Mouse (Mus musculus): ENCODE measurements around the gene Racgap1.

- TF ChIP-seq CTCF (IDR thresholded peaks at IDR 0.05; ENCODE audit: low read depth), result no peak
- no peak for TF ChIP-seq EP300 (optimal IDR thresholded peaks at IDR 0.05)
Observed at GRCm38 (mm10) chr15:99585741-99586140, 65.7 kb downstream of the Racgap1 start.
